ENCODE assay signal across 18 mouse cellular contexts in the genomic region with DNA sequence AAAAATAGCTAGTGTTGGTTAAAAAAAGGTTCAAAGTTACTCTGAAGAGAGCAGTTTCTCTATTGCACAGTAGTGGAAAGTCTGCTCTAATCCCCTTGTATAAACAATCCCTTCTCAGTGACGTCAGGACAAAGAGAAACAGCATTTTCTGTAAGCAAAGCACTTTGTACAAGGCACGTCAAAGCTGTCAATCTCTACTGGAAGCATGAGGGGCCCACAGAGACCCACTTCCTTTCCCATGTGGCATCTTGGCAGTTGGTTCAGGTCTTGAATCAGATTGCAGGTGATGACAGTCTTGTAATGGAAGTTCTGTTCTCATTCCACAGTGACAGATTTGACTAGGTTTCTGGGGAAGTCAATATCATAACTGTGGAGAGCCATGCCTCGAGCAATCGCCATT. TPM values are rescaled to one million over a fixed set of nuclear protein-coding genes. Genes with fewer than 3 reads are reported as not detected.
"Had no signal": no experiment of that assay in that cellular context is flagged by ENCODE, and none has a peak within 500 bp of the region (broad histone marks: within the 10 kb centered on the region; RNA-seq: fewer than 3 reads in every experiment).

No protein-coding gene starts in this region.

- ATAC-seq: lung, postnatal 0 days; midbrain, embryonic 15.5 days had no signal

- H3K4me2 ChIP-seq: limb, embryonic 12.5 days; liver, embryonic 13.5 days; midbrain, embryonic 11.5 days; midbrain, embryonic 15.5 days; neural tube, embryonic 13.5 days had no signal

- DNase-seq: kidney, adult 8-10 months; layer of hippocampus, postnatal 36 days; liver; liver, embryonic 13.5 days; lung, adult 18-20 months; lung, postnatal 4 days; retina, postnatal 1 day; right cerebral cortex, postnatal 4 days; spleen, adult 18-20 months; thymus, adult 18-20 months had no signal

- H3K4me1 ChIP-seq: limb, embryonic 12.5 days; liver, embryonic 13.5 days; midbrain, embryonic 15.5 days; neural tube, embryonic 13.5 days had no signal

- H3K27me3 ChIP-seq: limb, embryonic 12.5 days; liver, embryonic 13.5 days; megakaryocyte, embryonic 14.5 days; midbrain, embryonic 15.5 days; neural tube, embryonic 13.5 days had no signal

- H3K9ac ChIP-seq: limb, embryonic 12.5 days; liver, embryonic 13.5 days; midbrain, embryonic 15.5 days; neural tube, embryonic 13.5 days had no signal

- H3K9me3 ChIP-seq: limb, embryonic 12.5 days; liver, embryonic 13.5 days; megakaryocyte, embryonic 14.5 days; midbrain, embryonic 15.5 days; neural tube, embryonic 13.5 days had no signal

- H3K4me3 ChIP-seq: limb, embryonic 12.5 days; liver, embryonic 13.5 days; megakaryocyte, embryonic 14.5 days; midbrain, embryonic 15.5 days; neural tube, embryonic 13.5 days had no signal

- H3K36me3 ChIP-seq: limb, embryonic 12.5 days; liver, embryonic 13.5 days; midbrain, embryonic 15.5 days; neural tube, embryonic 13.5 days had no signal

- H3K27ac ChIP-seq: limb, embryonic 12.5 days; liver, embryonic 13.5 days; midbrain, embryonic 15.5 days; neural tube, embryonic 13.5 days had no signal

RNA-seq across cellular contexts. Expression of gene Ccr3, which starts 58.0 kb away (rescaled TPM):
- total RNA-seq: layer of hippocampus, postnatal 36 days; left cerebral cortex, postnatal 36 days had no signal
- polyA plus RNA-seq: kidney, embryonic 16.5 days; limb, embryonic 12.5 days; midbrain, embryonic 11.5 days; midbrain, embryonic 15.5 days; neural tube, embryonic 13.5 days had no signal
